In the genomic region with DNA sequence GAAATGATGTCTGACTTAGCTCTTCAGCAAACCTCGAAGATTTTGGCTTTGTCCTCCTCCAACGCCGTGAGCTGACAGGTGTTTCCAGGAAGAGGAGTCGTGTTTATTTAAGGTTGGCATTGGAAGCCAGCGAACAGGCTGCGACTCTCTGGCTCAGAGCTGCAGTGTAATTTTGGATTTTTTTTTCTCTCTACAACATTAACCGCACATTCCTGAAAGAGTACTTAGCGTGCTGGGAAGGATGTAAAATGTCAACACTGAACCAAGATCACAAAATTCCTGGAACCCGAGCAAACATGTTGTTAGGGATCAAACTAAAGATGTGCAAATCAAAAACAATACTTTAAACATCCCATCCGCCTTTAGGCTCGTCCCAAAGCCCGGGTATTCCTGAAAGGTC, we compare ENCODE assay signal across 22 mouse cellular contexts.
A peak's percentile ranks its signal among the peaks of the same experiment; 100 is the strongest.
DNase-seq lines count a peak whose midpoint lies in the region; ATAC-seq and TF ChIP-seq lines count a peak whose summit lies in the region.
"Had no signal": no experiment of that assay in that cellular context is flagged by ENCODE, and none has a peak within 500 bp of the region (broad histone marks: within the 10 kb centered on the region; RNA-seq: fewer than 3 reads in every experiment).

No protein-coding gene starts in this region.

- H3K36me3 ChIP-seq in forebrain, postnatal 0 days (ENCODE audit: insufficient read depth): no peaks in the 10 kb centered on the region
- no peaks in the 10 kb centered on the region for H3K36me3 ChIP-seq in forebrain, embryonic 14.5 days (ENCODE audit: control insufficient read depth, insufficient read depth, low read length)
- no peaks in the 10 kb centered on the region for H3K36me3 ChIP-seq in lung, postnatal 0 days (ENCODE audit: insufficient read depth, low read length)
- H3K36me3 ChIP-seq in limb, embryonic 10.5 days: no peaks in the 10 kb centered on the region
- no peaks in the 10 kb centered on the region for H3K36me3 ChIP-seq in myocyte (ENCODE audit: control insufficient read depth, insufficient read depth)
- H3K36me3 ChIP-seq: hindbrain, embryonic 10.5 days; hindbrain, embryonic 15.5 days; liver, embryonic 12.5 days; midbrain, embryonic 12.5 days; stomach, embryonic 15.5 days had no signal

- no peak overlapping the region for H3ac ChIP-seq in myocyte (ENCODE audit: control insufficient read depth, insufficient read length)

- TF ChIP-seq EP300 in lung, postnatal 0 days (IDR thresholded peaks at IDR 0.05): peak; percentile 70; the same call in 1 of the 2 replicates

- peaks cover 3% of the 10 kb centered on the region; the same call in 1 of the 2 replicates for H3K4me1 ChIP-seq in forebrain, postnatal 0 days (ENCODE audit: insufficient read depth)
- H3K4me1 ChIP-seq in forebrain, embryonic 14.5 days (ENCODE audit: control insufficient read depth, insufficient read depth, low read length): no peaks in the 10 kb centered on the region
- peaks cover 11% of the 10 kb centered on the region; the same call in 1 of the 2 replicates for H3K4me1 ChIP-seq in lung, postnatal 0 days (ENCODE audit: insufficient read depth, low read depth, low read length)
- H3K4me1 ChIP-seq in limb, embryonic 10.5 days: peaks cover 35% of the 10 kb centered on the region
- H3K4me1 ChIP-seq: hindbrain, embryonic 10.5 days; hindbrain, embryonic 15.5 days; midbrain, embryonic 12.5 days; stomach, embryonic 15.5 days had no signal

- ATAC-seq in forebrain, postnatal 0 days: no peak
- no peak for ATAC-seq in forebrain, embryonic 14.5 days
- ATAC-seq in lung, postnatal 0 days: peak; percentile 61
- ATAC-seq: inflammation-experienced regulatory T-cells, adult 6 months; liver, embryonic 12.5 days; liver, postnatal 0 days had no signal

- DNase-seq in forebrain, postnatal 0 days: peak; percentile 15
- DNase-seq in forebrain, embryonic 14.5 days (ENCODE audit: low spot score): no peak
- DNase-seq in lung, postnatal 0 days (ENCODE audit: low spot score): peak; percentile 57
- no peak for DNase-seq in lung, adult 18-20 months
- no peak for DNase-seq in limb, embryonic 10.5 days (ENCODE audit: low spot score)
- DNase-seq in layer of hippocampus, adult 2 months (ENCODE audit: low spot score in 2 of 2): no peak
- DNase-seq in ovary, postnatal 10 days (ENCODE audit: low spot score): no peak
- DNase-seq: cerebellum, adult 2 months; cerebellum, postnatal 25 days; gastrocnemius, postnatal 14 days; heart, postnatal 14 days; layer of hippocampus, postnatal 36 days; liver, postnatal 0 days; right cerebral cortex, postnatal 25 days had no signal

- H3K27me3 ChIP-seq in forebrain, postnatal 0 days (ENCODE audit: insufficient read depth, low read length): no peaks in the 10 kb centered on the region
- no peaks in the 10 kb centered on the region for H3K27me3 ChIP-seq in forebrain, embryonic 14.5 days (replicated peaks; ENCODE audit: control insufficient read depth, insufficient read depth, low read length)
- H3K27me3 ChIP-seq in lung, postnatal 0 days (replicated peaks; ENCODE audit: insufficient read depth, low read length): no peaks in the 10 kb centered on the region
- no peaks in the 10 kb centered on the region for H3K27me3 ChIP-seq in limb, embryonic 10.5 days (ENCODE audit: low read depth, poor library complexity, severe bottlenecking)
- H3K27me3 ChIP-seq in myocyte (ENCODE audit: control insufficient read depth, insufficient read depth, insufficient read length): no peaks in the 10 kb centered on the region
- H3K27me3 ChIP-seq: hindbrain, embryonic 15.5 days; liver, embryonic 12.5 days; midbrain, embryonic 12.5 days; stomach, embryonic 15.5 days had no signal

- no peaks in the 10 kb centered on the region for H3K79me2 ChIP-seq in myocyte (ENCODE audit: control insufficient read depth, insufficient read depth)

- TF ChIP-seq CTCF in forebrain, postnatal 0 days (IDR thresholded peaks at IDR 0.05; ENCODE audit: low read depth): no peak
- no peak for TF ChIP-seq CTCF in lung, postnatal 0 days (IDR thresholded peaks at IDR 0.05)
- TF ChIP-seq CTCF in layer of hippocampus, adult 2 months (conservative IDR thresholded peaks at IDR 0.05): no peak

- no peaks in the 10 kb centered on the region for H3K9me3 ChIP-seq in forebrain, postnatal 0 days (ENCODE audit: low read length)
- no peaks in the 10 kb centered on the region for H3K9me3 ChIP-seq in forebrain, embryonic 14.5 days (replicated peaks; ENCODE audit: control insufficient read depth, low read length)
- H3K9me3 ChIP-seq in lung, postnatal 0 days (ENCODE audit: low read length): no peaks in the 10 kb centered on the region
- H3K9me3 ChIP-seq in limb, embryonic 10.5 days (replicated peaks): no peaks in the 10 kb centered on the region
- H3K9me3 ChIP-seq: hindbrain, embryonic 10.5 days; hindbrain, embryonic 15.5 days; liver, embryonic 12.5 days; megakaryocyte, embryonic 14.5 days; midbrain, embryonic 12.5 days; stomach, embryonic 15.5 days had no signal

- H3K4me2 ChIP-seq in forebrain, postnatal 0 days (ENCODE audit: low read depth): no peak overlapping the region
- no peak overlapping the region for H3K4me2 ChIP-seq in forebrain, embryonic 14.5 days (ENCODE audit: low read length)
- 0 out of 2 replicates have a peak overlapping the region, but pooled peaks have one; percentile 11 for H3K4me2 ChIP-seq in lung, postnatal 0 days (replicated peaks; ENCODE audit: low read depth, low read length)
- H3K4me2 ChIP-seq in myocyte (ENCODE audit: low read depth): peak overlapping the region; percentile 39
- H3K4me2 ChIP-seq: hindbrain, embryonic 15.5 days; liver, embryonic 12.5 days; midbrain, embryonic 12.5 days; stomach, embryonic 15.5 days had no signal

- no peak overlapping the region for H3K27ac ChIP-seq in forebrain, postnatal 0 days (ENCODE audit: low read depth, low read length)
- no peak overlapping the region for H3K27ac ChIP-seq in forebrain, embryonic 14.5 days (ENCODE audit: low read depth, low read length)
- H3K27ac ChIP-seq in lung, postnatal 0 days (ENCODE audit: low read length): no peak overlapping the region
- H3K27ac ChIP-seq in limb, embryonic 10.5 days: peak overlapping the region; percentile 56; the same call in 1 of the 2 replicates
- no peak overlapping the region for H3K27ac ChIP-seq in layer of hippocampus, adult 2 months
- H3K27ac ChIP-seq: hindbrain, embryonic 10.5 days; hindbrain, embryonic 15.5 days; liver, embryonic 12.5 days; midbrain, embryonic 12.5 days; stomach, embryonic 15.5 days had no signal

- 64% methylated on average over 12 of the region's 12 CpGs for WGBS in forebrain, postnatal 0 days
- 84% methylated on average over 12 of the region's 12 CpGs for WGBS in forebrain, embryonic 14.5 days
- 10% methylated on average over 12 of the region's 12 CpGs for WGBS in lung, postnatal 0 days
- 88% methylated on average over 12 of the region's 12 CpGs for WGBS in limb, embryonic 10.5 days

- no peak for TF ChIP-seq POLR2A in myocyte (IDR thresholded peaks at IDR 0.05; ENCODE audit: insufficient read length, low read depth)

- no peak overlapping the region for H3K9ac ChIP-seq in forebrain, postnatal 0 days
- no peak overlapping the region for H3K9ac ChIP-seq in forebrain, embryonic 14.5 days (ENCODE audit: low read length)
- no peak overlapping the region for H3K9ac ChIP-seq in lung, postnatal 0 days (replicated peaks; ENCODE audit: low read depth)
- H3K9ac ChIP-seq: hindbrain, embryonic 15.5 days; liver, embryonic 12.5 days; liver, postnatal 0 days; midbrain, embryonic 12.5 days; stomach, embryonic 15.5 days had no signal

- no peak overlapping the region for H3K4me3 ChIP-seq in forebrain, postnatal 0 days (ENCODE audit: low read depth, low read length)
- no peak overlapping the region for H3K4me3 ChIP-seq in forebrain, embryonic 14.5 days (ENCODE audit: low read depth, low read length)
- H3K4me3 ChIP-seq in lung, postnatal 0 days (ENCODE audit: low read depth, low read length): no peak overlapping the region
- H3K4me3 ChIP-seq in limb, embryonic 10.5 days: no peak overlapping the region
- no peak overlapping the region for H3K4me3 ChIP-seq in myocyte
- H3K4me3 ChIP-seq in layer of hippocampus, adult 2 months: no peak overlapping the region
- H3K4me3 ChIP-seq: hindbrain, embryonic 10.5 days; hindbrain, embryonic 15.5 days; liver, embryonic 12.5 days; megakaryocyte, embryonic 14.5 days; midbrain, embryonic 12.5 days; stomach, embryonic 15.5 days had no signal

TF ChIP-seq in myocyte, 11 proteins besides CTCF, POLR2A, EP300 and RAD21:
- TF ChIP-seq CEBPB (IDR thresholded peaks at IDR 0.05; ENCODE audit: insufficient read depth, poor library complexity, severe bottlenecking) (no peak), MYOG (IDR thresholded peaks at IDR 0.05; ENCODE audit: control insufficient read depth in 1 of 3, insufficient read depth in 1 of 3, insufficient read length in 2 of 3, low read depth in 2 of 3) (no peak), REST (IDR thresholded peaks at IDR 0.05; ENCODE audit: insufficient read depth, insufficient read length) (no peak), SRF (IDR thresholded peaks at IDR 0.05; ENCODE audit: control insufficient read depth, insufficient read length, low read depth) (no peak), MYOD1 (IDR thresholded peaks at IDR 0.05; ENCODE audit: control insufficient read depth in 1 of 3, insufficient read length in 2 of 3, low read depth in 2 of 3) (no peak), TCF12 (IDR thresholded peaks at IDR 0.05; ENCODE audit: insufficient read depth, poor library complexity, severe bottlenecking) (no peak), E2F4 (IDR thresholded peaks at IDR 0.05; ENCODE audit: insufficient read depth) (no peak), POLR2AphosphoS2 (IDR thresholded peaks at IDR 0.05; ENCODE audit: insufficient read length, low read depth) (no peak), MAX (IDR thresholded peaks at IDR 0.05; ENCODE audit: low read depth) (no peak)

Comparison
In these comparisons a context has a peak if more than half of its experiments do, and no peak if none do; other contexts are left out.
1. DNase-seq: peak in forebrain, postnatal 0 days (single experiment) and lung, postnatal 0 days (single experiment); none in forebrain, embryonic 14.5 days (single experiment), lung, adult 18-20 months (0 of 2), limb, embryonic 10.5 days (single experiment), layer of hippocampus, adult 2 months (0 of 2) and ovary, postnatal 10 days (single experiment).
2. H3K4me2 ChIP-seq: peak in lung, postnatal 0 days (single experiment) and myocyte (single experiment); none in forebrain, postnatal 0 days (single experiment) and forebrain, embryonic 14.5 days (single experiment).